Mouse (Mus musculus) myocyte (in vitro differentiated cells): ENCODE data around the gene Myrip. TPM values are rescaled to one million over a fixed set of nuclear protein-coding genes. Genes with fewer than 3 reads are reported as not detected.

Experiments used
- H3K27me3 ChIP-seq: one replicate; pipeline ENCODE4 v1.6.1; 2011; ENCODE audit not compliant: control insufficient read depth, insufficient read depth, insufficient read length
- H3K36me3 ChIP-seq: one replicate; pipeline ENCODE4 v1.6.1; 2011; ENCODE audit not compliant: control insufficient read depth, insufficient read depth
- H3K4me2 ChIP-seq: one replicate; pipeline ENCODE4 v1.6.1; 2011; ENCODE audit warnings: low read depth, control low read depth
- H3K4me3 ChIP-seq: one replicate; pipeline ENCODE4 v1.5.1; 2011; ENCODE audit warnings: mild to moderate bottlenecking, control low read depth, moderate library complexity
- H3K79me2 ChIP-seq: one replicate; pipeline ENCODE4 v1.6.1; 2011; ENCODE audit not compliant: control insufficient read depth, insufficient read depth
- H3ac ChIP-seq: one replicate; pipeline ENCODE4 v1.6.1; 2011; ENCODE audit not compliant: control insufficient read depth, insufficient read length
- CEBPB ChIP-seq: IDR thresholded peaks from 2 replicates; pipeline ENCODE4 v1.6.1; 2011; ENCODE audit warnings: mild to moderate bottlenecking, moderate library complexity; ENCODE audit not compliant: poor library complexity, insufficient read depth, severe bottlenecking
- E2F4 ChIP-seq: IDR thresholded peaks from one replicate; pipeline ENCODE4 v1.6.1; 2011; ENCODE audit warnings: mild to moderate bottlenecking, control low read depth, moderate library complexity; ENCODE audit not compliant: insufficient read depth
- MAX ChIP-seq: IDR thresholded peaks from one replicate; pipeline ENCODE4 v1.6.1; 2011; ENCODE audit warnings: low read depth, mild to moderate bottlenecking, control low read depth
- MYOD1 ChIP-seq, 3 experiments: IDR thresholded peaks; one replicate each; pipeline ENCODE4 v1.6.1; 2011; ENCODE audit warnings: control low read depth in 2 of 3, low read depth in 2 of 3, mild to moderate bottlenecking in 2 of 3, moderate library complexity in 1 of 3; ENCODE audit not compliant: insufficient read length in 2 of 3, control insufficient read depth in 1 of 3
- MYOG ChIP-seq, 3 experiments: IDR thresholded peaks; one replicate each; pipeline ENCODE4 v1.6.1; 2011; ENCODE audit warnings: control low read depth in 2 of 3, low read depth in 2 of 3, mild to moderate bottlenecking in 2 of 3; ENCODE audit not compliant: insufficient read length in 2 of 3, control insufficient read depth in 1 of 3, insufficient read depth in 1 of 3
- POLR2A ChIP-seq: IDR thresholded peaks from one replicate; pipeline ENCODE4 v1.6.1; 2011; ENCODE audit warnings: low read depth, mild to moderate bottlenecking, control low read depth, moderate library complexity; ENCODE audit not compliant: insufficient read length
- POLR2AphosphoS2 ChIP-seq: IDR thresholded peaks from one replicate; pipeline ENCODE4 v1.6.1; 2011; ENCODE audit warnings: low read depth, control low read depth; ENCODE audit not compliant: insufficient read length
- REST ChIP-seq: IDR thresholded peaks from one replicate; pipeline ENCODE4 v1.6.1; 2011; ENCODE audit warnings: mild to moderate bottlenecking, control low read depth, moderate library complexity; ENCODE audit not compliant: insufficient read depth, insufficient read length
- SRF ChIP-seq: IDR thresholded peaks from one replicate; pipeline ENCODE4 v1.6.1; 2011; ENCODE audit warnings: low read depth; ENCODE audit not compliant: control insufficient read depth, insufficient read length
- TCF12 ChIP-seq: IDR thresholded peaks from one replicate; pipeline ENCODE4 v1.6.1; 2011; ENCODE audit warnings: mild to moderate bottlenecking, control low read depth; ENCODE audit not compliant: poor library complexity, insufficient read depth, severe bottlenecking
- TCF3 ChIP-seq: IDR thresholded peaks from one replicate; pipeline ENCODE4 v1.6.1; 2011; ENCODE audit warnings: low read depth, control low read depth; ENCODE audit not compliant: insufficient read length
- USF1 ChIP-seq: IDR thresholded peaks from one replicate; pipeline ENCODE4 v1.6.1; 2011; ENCODE audit warnings: low read depth, mild to moderate bottlenecking, control low read depth, moderate library complexity
- polyA plus RNA-seq: library from polyadenylated mRNA; unstranded; fragments of >200 nt; fragmentation: generic; extraction: Trizol; gene quantifications from one replicate; pipeline ENCODE4 v1.2.1, GENCODE M21; 2012; ENCODE audit warnings: missing spikeins

Myrip gene
- polyA plus RNA-seq, 1 experiment = 0.17 TPM

GRCm38 (mm10) chr9:120501191-120501902 lies 200.0 kb downstream of the Myrip start:
- Histone ChIP-seq H3K27me3 (no peaks in the 10 kb centered on the region), H3K79me2 (no peaks in the 10 kb centered on the region), H3K36me3 (no peaks in the 10 kb centered on the region), H3K4me2 (no peak overlapping the region), H3K4me3 (no peak overlapping the region), H3ac (no peak overlapping the region)
- no peak for TF ChIP-seq TCF3
- no peak for TF ChIP-seq CEBPB
- no peak for TF ChIP-seq E2F4
- no peak for TF ChIP-seq MYOD1 (IDR thresholded peaks at IDR 0.05; ENCODE audit: control insufficient read depth in 1 of 3, insufficient read length in 2 of 3, low read depth in 2 of 3)
- no peak for TF ChIP-seq REST
- TF ChIP-seq USF1 = no peak
- TF ChIP-seq SRF = no peak
- no peak for TF ChIP-seq MAX

GRCm38 (mm10) chr9:120502013-120502412 lies 200.7 kb downstream of the Myrip start:
- TF ChIP-seq POLR2AphosphoS2 (no peak), TCF12 (no peak), SRF (no peak), MYOD1 (IDR thresholded peaks at IDR 0.05; ENCODE audit: control insufficient read depth in 1 of 3, insufficient read length in 2 of 3, low read depth in 2 of 3) (no peak), REST (no peak), TCF3 (no peak), POLR2A (no peak), E2F4 (no peak), CEBPB (no peak), MYOG (IDR thresholded peaks at IDR 0.05; ENCODE audit: control insufficient read depth in 1 of 3, insufficient read depth in 1 of 3, insufficient read length in 2 of 3, low read depth in 2 of 3) (no peak), MAX (no peak), USF1 (no peak)
- no peaks in the 10 kb centered on the region for H3K36me3 ChIP-seq
- no peaks in the 10 kb centered on the region for H3K27me3 ChIP-seq
- H3ac ChIP-seq = no peak overlapping the region
- peak overlapping the region; percentile 22 for H3K4me2 ChIP-seq
- no peaks in the 10 kb centered on the region for H3K79me2 ChIP-seq
- no peak overlapping the region for H3K4me3 ChIP-seq

- TF ChIP-seq TCF3 (no peak), POLR2AphosphoS2 (no peak), MYOD1 (IDR thresholded peaks at IDR 0.05; ENCODE audit: control insufficient read depth in 1 of 3, insufficient read length in 2 of 3, low read depth in 2 of 3) (no peak), CEBPB (no peak), MAX (no peak), USF1 (no peak), MYOG (IDR thresholded peaks at IDR 0.05; ENCODE audit: control insufficient read depth in 1 of 3, insufficient read depth in 1 of 3, insufficient read length in 2 of 3, low read depth in 2 of 3) (no peak), REST (no peak), SRF (no peak), TCF12 (no peak), POLR2A (no peak), E2F4 (no peak)
- Histone ChIP-seq H3ac (no peak overlapping the region), H3K79me2 (no peaks in the 10 kb centered on the region), H3K4me3 (no peak overlapping the region), H3K27me3 (no peaks in the 10 kb centered on the region), H3K4me2 (no peak overlapping the region), H3K36me3 (no peaks in the 10 kb centered on the region)
Measured at GRCm38 (mm10) chr9:120504423-120504822, 203.1 kb downstream of the Myrip start.

- Histone ChIP-seq H3K27me3 (no peaks in the 10 kb centered on the region), H3K79me2 (no peaks in the 10 kb centered on the region), H3K36me3 (no peaks in the 10 kb centered on the region), H3ac (no peak overlapping the region), H3K4me2 (no peak overlapping the region), H3K4me3 (no peak overlapping the region)
- TF ChIP-seq POLR2A (no peak), CEBPB (no peak), TCF3 (no peak), REST (no peak), E2F4 (no peak), SRF (no peak), MYOG (IDR thresholded peaks at IDR 0.05; ENCODE audit: control insufficient read depth in 1 of 3, insufficient read depth in 1 of 3, insufficient read length in 2 of 3, low read depth in 2 of 3) (no peak), TCF12 (no peak), POLR2AphosphoS2 (no peak), MYOD1 (IDR thresholded peaks at IDR 0.05; ENCODE audit: control insufficient read depth in 1 of 3, insufficient read length in 2 of 3, low read depth in 2 of 3) (no peak), USF1 (no peak), MAX (no peak)
Measured at GRCm38 (mm10) chr9:120511781-120512180, 210.5 kb downstream of the Myrip start.

- TF ChIP-seq MYOD1 (IDR thresholded peaks at IDR 0.05; ENCODE audit: control insufficient read depth in 1 of 3, insufficient read length in 2 of 3, low read depth in 2 of 3) = no peak
- TF ChIP-seq TCF12 = no peak
- no peak for TF ChIP-seq MAX
- TF ChIP-seq POLR2AphosphoS2 = no peak
- no peak for TF ChIP-seq POLR2A
- no peak for TF ChIP-seq E2F4
- no peak for TF ChIP-seq SRF
- no peaks in the 10 kb centered on the region for H3K27me3 ChIP-seq
- H3ac ChIP-seq = no peak overlapping the region
- no peak overlapping the region for H3K4me3 ChIP-seq
- no peaks in the 10 kb centered on the region for H3K36me3 ChIP-seq
- no peak overlapping the region for H3K4me2 ChIP-seq
- H3K79me2 ChIP-seq = no peaks in the 10 kb centered on the region
Measured at GRCm38 (mm10) chr9:120516720-120517119, 215.4 kb downstream of the Myrip start.
